Mouse (Mus musculus): Measurements from ENCODE around the gene Dnm1.

Dnm1 gene

GRCm38 (mm10) chr2:32340836-32341633 lies 12.1 kb downstream of the Dnm1 start:
- no peak for DNase-seq (ENCODE audit: low spot score in 2 of 2)

- no peak for DNase-seq (ENCODE audit: low spot score in 2 of 2)
Measured at GRCm38 (mm10) chr2:32339912-32340642, 13.1 kb downstream of the Dnm1 start.

- no peak for DNase-seq (ENCODE audit: low spot score in 2 of 2)
Measured at GRCm38 (mm10) chr2:32335888-32336287, 17.2 kb downstream of the Dnm1 start.

- DNase-seq (ENCODE audit: low spot score in 2 of 2): no peak
Measured at GRCm38 (mm10) chr2:32332159-32332558, 21.0 kb downstream of the Dnm1 start.

GRCm38 (mm10) chr2:32329531-32329930 lies 23.6 kb downstream of the Dnm1 start:
- DNase-seq (ENCODE audit: low spot score in 2 of 2): no peak

GRCm38 (mm10) chr2:32328911-32329460 lies 24.2 kb downstream of the Dnm1 start:
- no peak for DNase-seq (ENCODE audit: low spot score in 2 of 2)

- DNase-seq (ENCODE audit: low spot score in 2 of 2): no peak
Measured at GRCm38 (mm10) chr2:32327200-32327599, 25.9 kb downstream of the Dnm1 start.

GRCm38 (mm10) chr2:32325342-32325741 lies 27.8 kb downstream of the Dnm1 start:
- DNase-seq (ENCODE audit: low spot score in 2 of 2): no peak

GRCm38 (mm10) chr2:32324322-32324721 lies 28.8 kb downstream of the Dnm1 start:
- DNase-seq (ENCODE audit: low spot score in 2 of 2): no peak

GRCm38 (mm10) chr2:32322754-32323741 lies 30.1 kb downstream of the Dnm1 start:
- no peak for DNase-seq (ENCODE audit: low spot score in 2 of 2)

- no peak for DNase-seq (ENCODE audit: low spot score in 2 of 2)
Measured at GRCm38 (mm10) chr2:32321591-32322298, 31.4 kb downstream of the Dnm1 start.

- no peak for DNase-seq (ENCODE audit: low spot score in 2 of 2)
Measured at GRCm38 (mm10) chr2:32320721-32321120, 32.4 kb downstream of the Dnm1 start.

GRCm38 (mm10) chr2:32319586-32320580 lies 33.3 kb downstream of the Dnm1 start:
- DNase-seq (ENCODE audit: low spot score in 2 of 2): no peak

GRCm38 (mm10) chr2:32318709-32319585 lies 34.2 kb downstream of the Dnm1 start:
- no peak for DNase-seq (ENCODE audit: low spot score in 2 of 2)

- DNase-seq (ENCODE audit: low spot score in 2 of 2): no peak
Measured at GRCm38 (mm10) chr2:32317791-32318417, 35.2 kb downstream of the Dnm1 start.

- no peak for DNase-seq (ENCODE audit: low spot score in 2 of 2)
Measured at GRCm38 (mm10) chr2:32316887-32317656, 36.1 kb downstream of the Dnm1 start.

GRCm38 (mm10) chr2:32315751-32316150 lies 37.4 kb downstream of the Dnm1 start:
- no peak for DNase-seq (ENCODE audit: low spot score in 2 of 2)

Data from spleen, postnatal 36 days (tissue).